Mouse (Mus musculus) liver, embryonic 13.5 days (tissue): Measurements from ENCODE around the gene Rubcnl. TPM values are rescaled to one million over a fixed set of nuclear protein-coding genes. Genes with fewer than 3 reads are reported as not detected.

ENCODE experiments used
- ATAC-seq: fragments of 200-750 bp; cut with Nextera tagmentation; 2 replicates; pipeline ENCODE4 v1.8.0; 2017; ENCODE audit warnings: low read depth, mild to moderate bottlenecking, moderate number of reproducible peaks, moderate library complexity
- DNase-seq: peaks from one replicate; pipeline ENCODE4 v3.0.0; 2022
- H3K27ac ChIP-seq: fragments of 300-500 bp; sonication (generic); 2 replicates; pipeline ENCODE4 v1.5.1; 2015; ENCODE audit warnings: moderate library complexity, mild to moderate bottlenecking, inconsistent platforms
- H3K27me3 ChIP-seq: fragments of 300-500 bp; sonication (generic); 2 replicates; pipeline ENCODE4 v1.6.1; 2015; ENCODE audit warnings: mild to moderate bottlenecking, inconsistent platforms
- H3K36me3 ChIP-seq: fragments of 300-500 bp; sonication (generic); 2 replicates; pipeline ENCODE4 v1.6.1; 2015; ENCODE audit warnings: mild to moderate bottlenecking, inconsistent platforms
- H3K4me1 ChIP-seq: fragments of 300-500 bp; sonication (generic); replicated peaks from 2 replicates; pipeline ENCODE4 v1.6.1; 2015; ENCODE audit warnings: inconsistent platforms
- H3K4me2 ChIP-seq: fragments of 300-500 bp; sonication (generic); 2 replicates; pipeline ENCODE4 v1.6.1; 2015; ENCODE audit warnings: inconsistent platforms, mild to moderate bottlenecking, moderate library complexity
- H3K4me3 ChIP-seq: fragments of 300-500 bp; sonication (generic); replicated peaks from 2 replicates; pipeline ENCODE4 v1.5.1; 2015; ENCODE audit warnings: mild to moderate bottlenecking, inconsistent platforms
- H3K9ac ChIP-seq: fragments of 300-500 bp; sonication (generic); 2 replicates; pipeline ENCODE4 v1.6.1; 2015; ENCODE audit warnings: mild to moderate bottlenecking, inconsistent platforms
- H3K9me3 ChIP-seq: fragments of 300-500 bp; sonication (generic); replicated peaks from 2 replicates; pipeline ENCODE4 v1.6.1; 2016; ENCODE audit warnings: inconsistent platforms
- WGBS: fragments of 180-500 bp; shearing (Covaris S2); methylation state at CpG from one replicate; pipeline ENCODE4 v1.1.7; 2015; ENCODE audit not compliant: insufficient replicate concordance; 5-methylcytosine and 5-hydroxymethylcytosine counted together
- polyA plus RNA-seq: library from polyadenylated mRNA; unstranded; fragments of >200 nt; fragmentation: Nextera tagmentation; extraction: Ambion mirVana; gene quantifications from 2 replicates; pipeline ENCODE4 v1.2.1, GENCODE M21; 2015

Rubcnl gene
- polyA plus RNA-seq, 1 experiment from 2014 or later: 0.20 TPM

- Histone ChIP-seq H3K4me2 (no peak overlapping the region), H3K9ac (no peak overlapping the region), H3K4me3 (no peak overlapping the region), H3K9me3 (no peaks in the 10 kb centered on the region), H3K36me3 (no peaks in the 10 kb centered on the region), H3K4me1 (peaks cover 3% of the 10 kb centered on the region), H3K27me3 (peaks cover 15% of the 10 kb centered on the region), H3K27ac (no peak overlapping the region)
- 77% methylated on average over 18 of the region's 18 CpGs for WGBS
- no peak for ATAC-seq
- no peak for DNase-seq
These were observed 2.3 kb downstream of the Rubcnl start for GRCm38 (mm10) chr14:75017877-75018825.

GRCm38 (mm10) chr14:75018829-75019228 lies 3.0 kb downstream of the Rubcnl start:
- ATAC-seq: no peak

GRCm38 (mm10) chr14:75020581-75021253 lies 4.9 kb downstream of the Rubcnl start:
- Histone ChIP-seq H3K4me3 (no peak overlapping the region), H3K4me1 (peaks cover 3% of the 10 kb centered on the region), H3K27ac (no peak overlapping the region), H3K9ac (no peak overlapping the region), H3K36me3 (no peaks in the 10 kb centered on the region), H3K4me2 (no peak overlapping the region), H3K27me3 (peaks cover 15% of the 10 kb centered on the region), H3K9me3 (no peaks in the 10 kb centered on the region)
- WGBS: 31% methylated on average over 12 of the region's 12 CpGs
- ATAC-seq (no peak), DNase-seq (no peak)

More at GRCm38 (mm10) chr14:75018829-75019228, 3.0 kb downstream of the Rubcnl start:
- H3K9me3 ChIP-seq: no peaks in the 10 kb centered on the region
- H3K36me3 ChIP-seq: no peaks in the 10 kb centered on the region
- H3K9ac ChIP-seq: no peak overlapping the region
- no peak for DNase-seq
- H3K27ac ChIP-seq: no peak overlapping the region
- 48% methylated on average over 4 of the region's 4 CpGs for WGBS
- H3K27me3 ChIP-seq: peaks cover 15% of the 10 kb centered on the region
- no peak overlapping the region for H3K4me2 ChIP-seq
- H3K4me3 ChIP-seq: no peak overlapping the region
- peaks cover 3% of the 10 kb centered on the region for H3K4me1 ChIP-seq

- Histone ChIP-seq H3K9ac (no peak overlapping the region), H3K36me3 (no peaks in the 10 kb centered on the region), H3K27ac (no peak overlapping the region), H3K9me3 (no peaks in the 10 kb centered on the region), H3K4me3 (no peak overlapping the region), H3K4me2 (no peak overlapping the region), H3K27me3 (no peaks in the 10 kb centered on the region), H3K4me1 (no peaks in the 10 kb centered on the region)
- 56% methylated on average over 9 of the region's 9 CpGs for WGBS
- ATAC-seq: no peak
- DNase-seq: no peak
These were observed 6.7 kb downstream of the Rubcnl start for GRCm38 (mm10) chr14:75022522-75022921.

GRCm38 (mm10) chr14:75024793-75025710 lies 9.2 kb downstream of the Rubcnl start:
- Histone ChIP-seq H3K27ac (no peak overlapping the region), H3K4me3 (no peak overlapping the region), H3K9me3 (no peaks in the 10 kb centered on the region), H3K4me1 (no peaks in the 10 kb centered on the region), H3K9ac (no peak overlapping the region), H3K36me3 (no peaks in the 10 kb centered on the region), H3K4me2 (no peak overlapping the region), H3K27me3 (no peaks in the 10 kb centered on the region)
- no peak for ATAC-seq
- 60% methylated on average over 8 of the region's 8 CpGs for WGBS
- DNase-seq: no peak

- Histone ChIP-seq H3K27ac (no peak overlapping the region), H3K27me3 (no peaks in the 10 kb centered on the region), H3K4me2 (no peak overlapping the region), H3K9me3 (no peaks in the 10 kb centered on the region), H3K4me3 (no peak overlapping the region), H3K36me3 (no peaks in the 10 kb centered on the region), H3K4me1 (peaks cover 20% of the 10 kb centered on the region; the same call in 1 of the 2 replicates), H3K9ac (no peak overlapping the region)
- WGBS: 48% methylated on average over 7 of the region's 7 CpGs
- DNase-seq (no peak), ATAC-seq (peak; percentile 48; the same call in 1 of the 2 replicates)
These were observed 14.9 kb downstream of the Rubcnl start for GRCm38 (mm10) chr14:75030764-75031163.

GRCm38 (mm10) chr14:75031999-75032575 lies 16.3 kb downstream of the Rubcnl start:
- Histone ChIP-seq H3K4me2 (no peak overlapping the region), H3K27me3 (no peaks in the 10 kb centered on the region), H3K9ac (no peak overlapping the region), H3K4me1 (peaks cover 20% of the 10 kb centered on the region; the same call in 1 of the 2 replicates), H3K4me3 (no peak overlapping the region), H3K9me3 (no peaks in the 10 kb centered on the region), H3K36me3 (no peaks in the 10 kb centered on the region), H3K27ac (no peak overlapping the region)
- no peak for DNase-seq
- ATAC-seq: peak; percentile 45; the same call in 1 of the 2 replicates
- WGBS: 37% methylated on average over 9 of the region's 9 CpGs

GRCm38 (mm10) chr14:75032742-75033141 lies 16.9 kb downstream of the Rubcnl start:
- no peaks in the 10 kb centered on the region for H3K36me3 ChIP-seq
- no peak overlapping the region for H3K27ac ChIP-seq
- no peaks in the 10 kb centered on the region for H3K27me3 ChIP-seq
- H3K4me2 ChIP-seq: no peak overlapping the region
- H3K4me1 ChIP-seq: peaks cover 20% of the 10 kb centered on the region; the same call in 1 of the 2 replicates
- no peak overlapping the region for H3K9ac ChIP-seq
- 63% methylated on average over 4 of the region's 4 CpGs for WGBS
- DNase-seq (no peak), ATAC-seq (no peak)
- H3K4me3 ChIP-seq: no peak overlapping the region
- H3K9me3 ChIP-seq: no peaks in the 10 kb centered on the region

- Histone ChIP-seq H3K27ac (no peak overlapping the region), H3K4me1 (peaks cover 20% of the 10 kb centered on the region; the same call in 1 of the 2 replicates), H3K4me3 (no peak overlapping the region), H3K36me3 (no peaks in the 10 kb centered on the region), H3K9me3 (no peaks in the 10 kb centered on the region), H3K4me2 (no peak overlapping the region), H3K9ac (no peak overlapping the region), H3K27me3 (no peaks in the 10 kb centered on the region)
- DNase-seq (peak; percentile 26), ATAC-seq (peak; percentile 69)
- WGBS: 18% methylated on average over 3 of the region's 3 CpGs
These were observed 18.4 kb downstream of the Rubcnl start for GRCm38 (mm10) chr14:75034240-75034639.

- H3K27ac ChIP-seq: no peak overlapping the region
- peaks cover 19% of the 10 kb centered on the region; the same call in 1 of the 2 replicates for H3K4me1 ChIP-seq
- H3K36me3 ChIP-seq: no peaks in the 10 kb centered on the region
- H3K27me3 ChIP-seq: no peaks in the 10 kb centered on the region
- WGBS: 73% methylated on average over 11 of the region's 11 CpGs
- no peak overlapping the region for H3K4me2 ChIP-seq
- ATAC-seq (no peak), DNase-seq (no peak)
- no peak overlapping the region for H3K9ac ChIP-seq
- H3K9me3 ChIP-seq: no peaks in the 10 kb centered on the region
- H3K4me3 ChIP-seq: no peak overlapping the region
These were observed 19.6 kb downstream of the Rubcnl start for GRCm38 (mm10) chr14:75035431-75035830.
